7 mouse cellular contexts compared by ENCODE assay signal in the genomic region with DNA sequence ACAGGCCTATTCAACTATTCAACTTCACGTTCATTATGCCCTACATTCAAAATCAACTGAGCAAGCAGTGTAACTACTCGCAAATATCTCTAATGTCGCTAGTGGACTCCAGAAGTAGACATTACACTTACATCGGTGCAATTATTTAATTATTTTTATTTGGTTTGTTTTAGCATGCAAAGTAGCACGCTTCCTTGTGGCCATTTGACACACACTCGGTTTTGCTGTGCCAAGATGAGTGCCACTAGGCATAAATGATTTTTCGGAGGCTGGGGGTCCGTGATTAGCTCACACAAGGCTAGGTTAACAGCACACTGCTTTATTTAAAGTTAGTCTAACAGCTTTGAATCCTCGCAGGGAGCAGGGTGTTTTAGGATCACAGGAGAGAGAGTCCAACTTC. TPM values are rescaled to one million over a fixed set of nuclear protein-coding genes. Genes with fewer than 3 reads are reported as not detected.
DNase-seq lines count a peak whose midpoint lies in the region; ATAC-seq and TF ChIP-seq lines count a peak whose summit lies in the region.

No protein-coding gene starts in this region.

- ATAC-seq in embryonic facial prominence, embryonic 15.5 days (ENCODE audit: insufficient number of reproducible peaks, low FRiP score, low TSS enrichment, low read depth), result no peak; the same call in 1 of the 2 replicates
- no peak for ATAC-seq in limb, embryonic 13.5 days (ENCODE audit: low FRiP score, low read depth)
- ATAC-seq in neural tube, embryonic 15.5 days (ENCODE audit: low FRiP score), result peak; percentile 43

- WGBS in spleen, adult 2 months, result 18% methylated on average over 9 of the region's 9 CpGs
- 20% methylated on average over 9 of the region's 9 CpGs for WGBS in embryonic facial prominence, embryonic 15.5 days
- 29% methylated on average over 9 of the region's 9 CpGs for WGBS in limb, embryonic 13.5 days
- 21% methylated on average over 9 of the region's 9 CpGs for WGBS in neural tube, embryonic 15.5 days

- no peaks in the 10 kb centered on the region for H3K36me3 ChIP-seq in spleen, adult 2 months (ENCODE audit: control insufficient read depth, insufficient read depth, low read length)
- peaks cover 3% of the 10 kb centered on the region; the same call in 1 of the 2 replicates for H3K36me3 ChIP-seq in embryonic facial prominence, embryonic 15.5 days
- H3K36me3 ChIP-seq in limb, embryonic 13.5 days, result no peaks in the 10 kb centered on the region
- H3K36me3 ChIP-seq in neural tube, embryonic 15.5 days, result peaks cover 3% of the 10 kb centered on the region; the same call in 1 of the 2 replicates

- no peak for TF ChIP-seq POLR2A in spleen, adult 2 months (IDR thresholded peaks at IDR 0.05; ENCODE audit: low read depth, low read length)

- DNase-seq in spleen, adult 2 months (ENCODE audit: low read depth in 1 of 2, low spot score in 2 of 2), result no peak
- no peak for DNase-seq in spleen, adult 18-20 months
- DNase-seq in spleen, postnatal 10 days (ENCODE audit: low spot score in 2 of 2), result no peak
- no peak for DNase-seq in frontal cortex, postnatal 36 days (ENCODE audit: low spot score in 2 of 2)

- H3K4me2 ChIP-seq in embryonic facial prominence, embryonic 15.5 days (replicated peaks), result peak overlapping the region; percentile 63
- peak overlapping the region; percentile 67 for H3K4me2 ChIP-seq in limb, embryonic 13.5 days (replicated peaks)
- H3K4me2 ChIP-seq in neural tube, embryonic 15.5 days, result peak overlapping the region; percentile 70

- peak overlapping the region; percentile 60; the same call in 1 of the 2 replicates for H3K4me3 ChIP-seq in spleen, adult 2 months (ENCODE audit: extremely low read depth, insufficient read depth, insufficient read length)
- peak overlapping the region; percentile 66 for H3K4me3 ChIP-seq in embryonic facial prominence, embryonic 15.5 days (replicated peaks)
- H3K4me3 ChIP-seq in limb, embryonic 13.5 days, result peak overlapping the region; percentile 57
- H3K4me3 ChIP-seq in neural tube, embryonic 15.5 days (replicated peaks), result peak overlapping the region; percentile 65

- H3K9ac ChIP-seq in embryonic facial prominence, embryonic 15.5 days, result peak overlapping the region; percentile 57
- peak overlapping the region; percentile 71 for H3K9ac ChIP-seq in limb, embryonic 13.5 days
- peak overlapping the region; percentile 70 for H3K9ac ChIP-seq in neural tube, embryonic 15.5 days (replicated peaks)

- no peaks in the 10 kb centered on the region for H3K4me1 ChIP-seq in spleen, adult 2 months (ENCODE audit: control insufficient read depth, insufficient read depth, insufficient read length)
- H3K4me1 ChIP-seq in embryonic facial prominence, embryonic 15.5 days, result no peaks in the 10 kb centered on the region
- no peaks in the 10 kb centered on the region for H3K4me1 ChIP-seq in limb, embryonic 13.5 days
- no peaks in the 10 kb centered on the region for H3K4me1 ChIP-seq in neural tube, embryonic 15.5 days

- TF ChIP-seq CTCF in spleen, adult 2 months (IDR thresholded peaks at IDR 0.05; ENCODE audit: extremely low read depth, insufficient read depth, insufficient read length, insufficient replicate concordance), result no peak

- no peak overlapping the region for H3K27ac ChIP-seq in spleen, adult 2 months (ENCODE audit: insufficient read depth, low read length)
- H3K27ac ChIP-seq in embryonic facial prominence, embryonic 15.5 days (replicated peaks), result peak overlapping the region; percentile 78
- peak overlapping the region; percentile 67 for H3K27ac ChIP-seq in limb, embryonic 13.5 days
- H3K27ac ChIP-seq in neural tube, embryonic 15.5 days (replicated peaks), result peak overlapping the region; percentile 82

- H3K9me3 ChIP-seq in embryonic facial prominence, embryonic 15.5 days (replicated peaks), result no peaks in the 10 kb centered on the region
- no peaks in the 10 kb centered on the region for H3K9me3 ChIP-seq in limb, embryonic 13.5 days
- no peaks in the 10 kb centered on the region for H3K9me3 ChIP-seq in neural tube, embryonic 15.5 days (replicated peaks)

- no peaks in the 10 kb centered on the region for H3K27me3 ChIP-seq in spleen, adult 2 months (ENCODE audit: control insufficient read depth, insufficient read depth, low read length)
- H3K27me3 ChIP-seq in embryonic facial prominence, embryonic 15.5 days, result no peaks in the 10 kb centered on the region
- H3K27me3 ChIP-seq in limb, embryonic 13.5 days, result no peaks in the 10 kb centered on the region
- H3K27me3 ChIP-seq in neural tube, embryonic 15.5 days (replicated peaks), result 0 out of 2 replicates have a peak, but pooled peaks cover 3% of the 10 kb centered on the region

RNA-seq across cellular contexts. Expression of a gene that starts 0.4 kb away (rescaled TPM):
- polyA plus RNA-seq in spleen, adult 2 months (2012; rRNA removed), result 0.20 and 0.40 TPM in 2 replicates
- 36.4 and 41.8 TPM in 2 replicates for polyA plus RNA-seq in embryonic facial prominence, embryonic 15.5 days (2015; fragmentation: Nextera tagmentation; extraction: Ambion mirVana)
- polyA plus RNA-seq in limb, embryonic 13.5 days (2015; fragmentation: Nextera tagmentation; extraction: Ambion mirVana), result 36.4 and 38.8 TPM in 2 replicates
- 36.4 and 39.5 TPM in 2 replicates for polyA plus RNA-seq in neural tube, embryonic 15.5 days (2015; fragmentation: Nextera tagmentation; extraction: Ambion mirVana)

RNA-seq across cellular contexts. Expression of a gene that starts 34.7 kb away (rescaled TPM):
- polyA plus RNA-seq in spleen, adult 2 months (2012; rRNA removed), result not detected in 2 replicates
- 0.16 TPM in 1 of 2 replicates, not detected in the other for polyA plus RNA-seq in embryonic facial prominence, embryonic 15.5 days (2015; fragmentation: Nextera tagmentation; extraction: Ambion mirVana)
- not detected in 2 replicates for polyA plus RNA-seq in limb, embryonic 13.5 days (2015; fragmentation: Nextera tagmentation; extraction: Ambion mirVana)
- not detected in 2 replicates for polyA plus RNA-seq in neural tube, embryonic 15.5 days (2015; fragmentation: Nextera tagmentation; extraction: Ambion mirVana)

Comparison
In these comparisons a context has a peak if more than half of its experiments do, and no peak if none do; other contexts are left out.
1. RNA of a gene that starts 0.4 kb away (polyA plus RNA-seq): 36.4 to 41.8 TPM in embryonic facial prominence, embryonic 15.5 days, 36.4 to 38.8 TPM in limb, embryonic 13.5 days and 36.4 to 39.5 TPM in neural tube, embryonic 15.5 days; 0.20 to 0.40 TPM in spleen, adult 2 months; every median in the first group is over 10 times any median in the second.
2. Peak in every context shown above with its lines, with median percentiles within 50 percentile points of each other: H3K4me3 ChIP-seq, H3K4me2 ChIP-seq and H3K9ac ChIP-seq.